Mouse (Mus musculus): Measurements from ENCODE around the gene Mdp1.

Gene Mdp1

GRCm38 (mm10) chr14:55643060-55643907, 17.0 kb downstream of the Mdp1 start, which contains the start of gene Tm9sf1:
Gene Tm9sf1, minus strand, starts transcription at chr14:55643806.
- ATAC-seq (ENCODE audit: low TSS enrichment) = peak; percentile 90

GRCm38 (mm10) chr14:55642679-55643059, 17.6 kb downstream of the Mdp1 start:
- 0 out of 2 replicates have a peak, but pooled peaks have one; percentile 5 for ATAC-seq (ENCODE audit: low TSS enrichment)

- no peak for ATAC-seq (ENCODE audit: low TSS enrichment)
These were observed 19.0 kb downstream of the Mdp1 start for GRCm38 (mm10) chr14:55641291-55641690.

- ATAC-seq (ENCODE audit: low TSS enrichment) = no peak
These were observed 19.5 kb downstream of the Mdp1 start for GRCm38 (mm10) chr14:55640816-55641215.

DNA sequence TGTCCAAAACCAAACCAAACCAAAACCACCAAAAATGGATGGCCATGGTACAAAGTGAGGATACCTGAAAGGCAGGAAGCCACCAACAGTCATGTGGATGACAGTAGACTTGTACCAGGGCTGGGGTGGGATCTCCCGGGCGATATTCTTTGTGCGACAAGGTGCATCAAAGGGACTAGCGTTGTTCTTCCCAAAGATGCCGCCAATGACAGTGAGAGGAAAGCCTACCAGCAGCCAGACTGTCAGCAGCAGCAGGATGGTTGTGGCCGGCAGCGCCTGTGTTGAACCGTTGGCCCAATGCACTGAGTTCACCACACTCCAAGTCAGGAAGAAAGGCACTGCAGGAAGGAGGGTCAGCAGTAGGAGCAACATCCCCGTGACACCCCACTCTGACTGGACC, 22.5 kb downstream of the Mdp1 start, which contains the start of gene Gm49378:
TSS of gene Gm49378 (minus strand) at position 101 of the 400 bp plus-strand sequence.
- no peak for ATAC-seq (ENCODE audit: low TSS enrichment)

DNA sequence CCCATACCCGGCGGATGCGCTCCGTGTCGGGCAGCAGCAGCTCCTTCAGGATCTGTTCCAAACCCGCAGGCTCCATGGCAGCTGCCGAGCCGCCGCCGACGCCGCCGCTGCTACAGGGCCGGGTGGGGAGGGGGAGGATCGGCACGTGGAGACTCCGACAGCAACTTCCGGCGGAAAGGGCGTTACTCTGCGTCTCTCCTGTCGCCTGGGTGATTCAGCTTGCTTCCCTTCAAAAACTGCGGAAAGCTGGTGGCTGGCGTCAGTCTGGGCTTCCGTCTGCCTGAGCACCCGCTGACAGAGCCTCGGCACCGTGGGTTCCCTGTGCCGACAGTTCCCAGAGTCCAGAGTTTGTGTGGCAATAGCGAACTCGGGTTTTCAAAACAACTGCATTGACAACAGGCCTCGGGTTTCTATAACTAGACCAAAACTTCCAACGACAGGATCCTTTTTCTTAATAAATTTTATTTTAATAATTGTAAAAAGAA, 24.7 kb downstream of the Mdp1 start, which contains the start of gene Ipo4:
TSS of gene Ipo4 (minus strand) at position 435 of the 485 bp plus-strand sequence.
- ATAC-seq (ENCODE audit: low TSS enrichment) = peak; percentile 97

- ATAC-seq (ENCODE audit: low TSS enrichment) = peak; percentile 45
These were observed 25.3 kb downstream of the Mdp1 start for GRCm38 (mm10) chr14:55634874-55635522.

GRCm38 (mm10) chr14:55629312-55629711, 31.0 kb downstream of the Mdp1 start:
- no peak for ATAC-seq (ENCODE audit: low TSS enrichment)

GRCm38 (mm10) chr14:55628077-55628827, 32.1 kb downstream of the Mdp1 start:
- ATAC-seq (ENCODE audit: low TSS enrichment) = no peak

- no peak for ATAC-seq (ENCODE audit: low TSS enrichment)
These were observed 41.7 kb downstream of the Mdp1 start for GRCm38 (mm10) chr14:55618486-55619195.

GRCm38 (mm10) chr14:55617822-55618221, 42.5 kb downstream of the Mdp1 start, which contains the start of gene Rec8:
Gene Rec8, plus strand, starts transcription at chr14:55618037.
- ATAC-seq (ENCODE audit: low TSS enrichment) = peak; percentile 72; the same call in 1 of the 2 replicates

DNA sequence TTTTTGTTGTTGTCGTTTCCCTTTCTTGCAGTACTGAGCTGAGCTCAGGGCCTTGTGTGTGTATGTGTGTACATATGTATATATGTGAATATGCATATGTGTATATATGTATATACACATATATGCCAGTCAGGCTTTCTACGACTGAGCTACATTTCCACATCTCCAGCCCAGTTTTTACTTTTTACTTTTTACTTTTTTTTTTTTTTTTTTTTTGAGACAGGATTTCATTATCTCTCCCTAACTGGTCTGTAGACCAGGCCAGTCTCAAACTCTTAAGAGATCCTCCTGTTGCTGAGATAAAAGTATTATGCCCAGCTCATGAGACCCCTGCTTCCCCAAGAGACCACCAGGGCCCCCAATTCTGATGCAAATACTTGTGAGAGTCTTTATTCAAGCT, 43.5 kb downstream of the Mdp1 start:
- ATAC-seq (ENCODE audit: low TSS enrichment) = no peak

DNA sequence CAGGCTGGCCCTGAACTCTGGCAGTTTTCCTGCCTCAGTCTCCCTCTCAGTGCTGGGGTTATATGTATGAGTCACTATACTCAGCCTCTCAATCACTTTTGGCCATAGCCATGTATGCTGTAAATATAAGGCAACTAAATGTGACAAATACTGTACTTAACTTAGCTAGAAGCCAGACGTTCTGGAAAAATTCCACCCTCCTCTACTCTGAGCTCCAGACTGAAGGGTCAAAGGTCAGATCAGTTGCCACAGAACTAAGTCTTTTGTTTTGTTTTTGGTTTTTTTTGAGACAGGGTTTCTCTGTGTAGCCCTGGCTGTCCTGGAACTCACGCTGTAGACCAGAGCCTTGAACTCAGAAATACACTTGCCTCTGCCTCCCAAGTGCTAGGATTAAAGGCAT, 44.4 kb downstream of the Mdp1 start:
- ATAC-seq (ENCODE audit: low TSS enrichment) = no peak

DNA sequence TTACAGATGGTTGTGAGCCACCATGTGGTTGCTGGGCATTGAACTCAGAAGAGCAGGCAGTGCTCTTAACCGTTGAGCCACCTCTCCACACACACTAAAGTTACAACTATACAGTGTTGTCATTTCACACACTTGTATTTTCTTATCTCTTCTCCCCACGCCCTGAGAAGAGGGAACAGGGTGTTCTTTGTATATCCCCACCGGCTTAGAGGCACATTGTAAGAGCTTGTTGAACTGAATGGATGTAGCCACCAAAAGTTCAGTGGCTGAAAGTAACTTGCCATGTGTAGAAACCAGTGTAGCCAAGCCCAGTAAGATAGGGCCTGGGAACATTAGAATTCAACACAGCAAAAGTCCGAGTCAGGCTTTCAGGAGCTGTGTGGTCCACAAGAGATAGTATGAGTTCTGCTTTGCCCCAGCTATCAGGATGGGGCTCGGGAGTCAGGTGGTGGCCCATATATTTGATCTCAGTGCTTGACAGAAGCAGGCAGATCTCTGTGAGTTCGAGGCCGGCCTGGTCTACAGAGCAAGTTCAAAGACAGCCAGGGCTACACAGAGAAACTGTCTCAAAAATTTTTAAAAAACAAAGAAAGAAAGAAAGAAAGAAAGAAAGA, 45.6 kb downstream of the Mdp1 start:
- no peak for ATAC-seq (ENCODE audit: low TSS enrichment)

- no peak for ATAC-seq (ENCODE audit: low TSS enrichment)
These were observed 47.0 kb downstream of the Mdp1 start for GRCm38 (mm10) chr14:55613346-55613745.

- no peak for ATAC-seq (ENCODE audit: low TSS enrichment)
These were observed 52.0 kb downstream of the Mdp1 start for GRCm38 (mm10) chr14:55608339-55608738.

All from frontal cortex, adult (tissue).